Mouse (Mus musculus) embryonic facial prominence, embryonic 11.5 days (tissue): Measurements from ENCODE around the gene Trim67. TPM values are rescaled to one million over a fixed set of nuclear protein-coding genes. Genes with fewer than 3 reads are reported as not detected.

Experiments used
- ATAC-seq: fragments of 200-750 bp; cut with Nextera tagmentation; replicated peaks from 2 replicates; pipeline ENCODE4 v1.8.0; 2017; ENCODE audit warnings: low read depth; ENCODE audit not compliant: insufficient number of reproducible peaks, low FRiP score, low TSS enrichment
- DNase-seq: peaks from one replicate; pipeline ENCODE4 v3.0.0-alpha.2; 2015; ENCODE audit warnings: low spot score
- H3K27ac ChIP-seq: fragments of 300-500 bp; sonication (generic); replicated peaks from 2 replicates; pipeline ENCODE4 v1.5.1; 2014; ENCODE audit warnings: mild to moderate bottlenecking, low read depth, low read length, control low read depth
- H3K27me3 ChIP-seq: fragments of 300-500 bp; sonication (generic); 2 replicates; pipeline ENCODE4 v1.6.1; 2014; ENCODE audit warnings: mild to moderate bottlenecking, low read length, moderate library complexity, mixed read lengths; ENCODE audit not compliant: control insufficient read depth, insufficient read depth
- H3K36me3 ChIP-seq: fragments of 300-500 bp; sonication (generic); replicated peaks from 2 replicates; pipeline ENCODE4 v1.6.1; 2014; ENCODE audit warnings: low read depth, mild to moderate bottlenecking, low read length, moderate library complexity, mixed read lengths; ENCODE audit not compliant: control insufficient read depth, insufficient read depth
- H3K4me1 ChIP-seq: fragments of 300-500 bp; sonication (generic); 2 replicates; pipeline ENCODE4 v1.6.1; 2014; ENCODE audit warnings: low read length, mixed read lengths; ENCODE audit not compliant: control insufficient read depth, insufficient read depth
- H3K4me2 ChIP-seq: fragments of 300-500 bp; sonication (generic); 2 replicates; pipeline ENCODE4 v1.6.1; 2014; ENCODE audit warnings: low read depth, mild to moderate bottlenecking, control low read depth, low read length, moderate library complexity
- H3K4me3 ChIP-seq: fragments of 300-500 bp; sonication (generic); 2 replicates; pipeline ENCODE4 v1.5.1; 2014; ENCODE audit warnings: low read depth, low read length, control low read depth
- H3K9ac ChIP-seq: fragments of 300-500 bp; sonication (generic); replicated peaks from 2 replicates; pipeline ENCODE4 v1.6.1; 2014; ENCODE audit warnings: mild to moderate bottlenecking, control low read depth, low read length
- H3K9me3 ChIP-seq: fragments of 300-500 bp; sonication (generic); replicated peaks from 2 replicates; pipeline ENCODE4 v1.6.1; 2016; ENCODE audit warnings: mild to moderate bottlenecking, low read length, inconsistent platforms, mixed read lengths; ENCODE audit not compliant: control insufficient read depth
- WGBS: fragments of 180-500 bp; shearing (Covaris S2); extraction: QIAGEN DNeasy Blood & Tissue Kit; methylation state at CpG from one replicate; pipeline ENCODE4 v1.1.7; 2014; 5-methylcytosine and 5-hydroxymethylcytosine counted together
- polyA plus RNA-seq: library from polyadenylated mRNA; unstranded; fragments of >200 nt; fragmentation: Nextera tagmentation; extraction: Ambion mirVana; gene quantifications from 2 replicates; pipeline ENCODE4 v1.2.1, GENCODE M21; 2014

Gene Trim67
- polyA plus RNA-seq, 1 experiment from 2014 or later = 1.2 TPM

- DNase-seq (no peak), ATAC-seq (no peak)
- WGBS = 65% methylated on average over 8 of the region's 8 CpGs
- no peak overlapping the region for H3K27ac ChIP-seq
- H3K27me3 ChIP-seq = peaks cover 39% of the 10 kb centered on the region
- no peaks in the 10 kb centered on the region for H3K9me3 ChIP-seq
- H3K4me2 ChIP-seq = no peak overlapping the region
- H3K4me1 ChIP-seq = peaks cover 7% of the 10 kb centered on the region; the same call in 1 of the 2 replicates
- no peak overlapping the region for H3K9ac ChIP-seq
- no peak overlapping the region for H3K4me3 ChIP-seq
- H3K36me3 ChIP-seq = no peaks in the 10 kb centered on the region
Measured at GRCm38 (mm10) chr8:124795781-124796488, 3.0 kb downstream of the Trim67 start.

DNA sequence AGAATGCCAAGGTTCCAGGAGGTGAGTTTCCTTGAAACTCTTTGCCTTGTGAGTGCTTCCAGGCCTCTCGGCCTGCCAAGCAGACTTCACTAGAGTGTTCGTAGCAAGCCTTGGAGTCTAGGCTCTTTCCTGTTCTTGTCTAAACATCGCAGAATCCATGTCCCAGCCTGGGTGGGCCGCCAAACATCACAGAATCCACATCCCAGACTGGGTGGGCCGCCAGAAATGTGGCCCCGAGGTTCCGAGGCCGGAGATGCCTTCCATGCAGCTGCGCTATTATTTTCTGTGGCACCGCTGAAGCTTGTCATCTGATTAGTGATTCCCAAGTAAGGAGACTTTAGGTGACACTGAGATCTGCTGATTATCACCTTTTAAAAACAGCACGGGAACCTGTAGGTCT is 7.7 kb downstream of the Trim67 start:
- Histone ChIP-seq H3K4me3 (no peak overlapping the region), H3K36me3 (no peaks in the 10 kb centered on the region), H3K27ac (no peak overlapping the region), H3K27me3 (peaks cover 6% of the 10 kb centered on the region), H3K4me1 (no peaks in the 10 kb centered on the region), H3K9me3 (no peaks in the 10 kb centered on the region), H3K4me2 (no peak overlapping the region), H3K9ac (no peak overlapping the region)
- no peak for DNase-seq
- no peak for ATAC-seq
- 39% methylated on average over 11 of the region's 11 CpGs for WGBS

DNA sequence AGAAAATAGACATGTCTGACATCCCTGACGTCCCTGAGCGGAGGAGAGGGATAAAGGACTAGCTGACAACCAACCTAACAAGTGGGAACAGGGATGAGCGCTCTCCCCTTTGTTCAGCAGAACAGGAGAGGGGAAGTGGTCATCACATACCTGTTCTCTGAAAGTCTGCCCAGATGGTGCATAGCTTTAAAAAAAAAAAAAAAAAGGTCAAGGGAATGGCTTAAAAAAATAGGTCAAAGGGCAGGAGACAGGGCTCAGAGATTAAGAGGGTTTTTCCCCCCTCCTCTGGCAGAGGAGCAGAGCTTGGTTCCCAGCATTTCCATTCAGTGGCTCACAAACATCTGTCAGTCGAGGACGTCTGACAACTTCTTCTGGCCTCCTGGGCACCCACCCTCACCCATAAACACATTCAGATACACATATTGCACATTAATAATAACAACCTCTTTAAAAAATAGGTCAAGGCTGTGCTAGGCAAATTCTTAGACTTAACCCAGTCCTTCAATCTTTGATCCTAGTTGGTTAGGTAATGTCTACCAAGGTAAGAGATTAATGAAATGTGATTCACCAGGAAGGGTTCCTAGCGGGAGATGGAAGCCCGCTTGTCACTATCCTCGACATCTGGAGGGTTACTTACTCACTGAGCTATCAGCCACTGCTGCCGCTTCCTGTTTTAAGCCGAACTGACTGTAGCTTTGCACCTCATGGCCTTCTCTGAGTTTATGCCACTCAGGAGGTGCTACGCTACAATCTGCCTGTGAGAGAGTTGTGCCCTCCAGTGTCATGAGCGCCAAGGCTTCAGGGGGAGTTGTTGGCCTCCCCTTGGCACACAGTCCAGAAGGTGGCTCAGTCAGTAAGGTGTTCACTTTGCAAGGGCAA is 11.2 kb downstream of the Trim67 start:
- WGBS = 65% methylated on average over 12 of the region's 12 CpGs

DNA sequence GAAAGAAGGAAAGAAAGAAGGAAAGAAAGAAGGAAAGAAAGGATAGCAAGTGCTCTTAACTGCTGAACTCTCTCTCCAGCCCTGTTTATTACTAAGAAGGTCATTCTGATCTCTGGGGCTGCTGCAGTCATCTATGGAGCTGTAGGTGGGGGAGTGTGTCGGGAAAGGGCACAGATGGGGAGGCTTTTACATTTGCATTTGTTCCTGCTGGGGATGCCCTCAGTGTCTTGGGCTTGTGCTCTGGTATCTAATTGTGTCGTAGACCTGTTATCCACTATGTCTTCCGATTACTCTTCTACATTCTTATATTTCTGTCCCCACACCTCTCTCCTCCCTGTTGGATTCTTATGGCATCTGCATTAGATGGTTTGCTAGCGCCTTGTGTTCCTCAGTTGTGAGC is 13.1 kb downstream of the Trim67 start:
- H3K4me3 ChIP-seq = no peak overlapping the region
- H3K9me3 ChIP-seq = no peaks in the 10 kb centered on the region
- H3K36me3 ChIP-seq = no peaks in the 10 kb centered on the region
- no peak for DNase-seq
- H3K9ac ChIP-seq = no peak overlapping the region
- no peaks in the 10 kb centered on the region for H3K27me3 ChIP-seq
- no peak for ATAC-seq
- H3K4me1 ChIP-seq = no peaks in the 10 kb centered on the region
- no peak overlapping the region for H3K27ac ChIP-seq
- H3K4me2 ChIP-seq = no peak overlapping the region
- WGBS = 84% methylated on average over 4 of the region's 4 CpGs

More for the DNA sequence above, 11.2 kb downstream of the Trim67 start:
- Histone ChIP-seq H3K36me3 (no peaks in the 10 kb centered on the region), H3K4me1 (no peaks in the 10 kb centered on the region), H3K4me3 (no peak overlapping the region), H3K27ac (no peak overlapping the region), H3K4me2 (no peak overlapping the region), H3K9me3 (no peaks in the 10 kb centered on the region), H3K9ac (no peak overlapping the region), H3K27me3 (no peaks in the 10 kb centered on the region)
- no peak for ATAC-seq
- no peak for DNase-seq

DNA sequence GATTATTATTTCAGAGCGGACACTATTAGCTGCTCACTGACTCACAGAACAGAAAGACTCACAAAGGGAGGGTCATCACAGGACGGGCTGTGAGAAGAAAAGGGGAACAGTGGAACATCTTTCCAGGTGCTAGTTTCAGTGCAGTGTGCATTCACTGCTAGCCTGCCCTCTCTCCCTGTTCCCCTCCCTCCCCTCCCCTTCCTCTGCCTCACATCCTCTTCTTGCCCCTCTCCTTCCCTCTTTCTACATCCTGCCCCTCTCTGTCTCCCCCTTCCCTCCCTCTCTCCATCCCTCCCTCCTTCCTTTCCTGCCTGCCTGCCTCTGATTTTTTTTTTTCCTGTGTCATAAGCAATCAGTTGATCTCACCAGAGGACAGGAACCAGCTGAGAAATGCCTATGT is 16.5 kb downstream of the Trim67 start:
- DNase-seq = no peak
- 48% methylated on average over 2 of the region's 2 CpGs for WGBS
- H3K4me2 ChIP-seq = no peak overlapping the region
- no peak overlapping the region for H3K9ac ChIP-seq
- ATAC-seq = no peak
- no peaks in the 10 kb centered on the region for H3K36me3 ChIP-seq
- H3K27ac ChIP-seq = no peak overlapping the region
- H3K27me3 ChIP-seq = no peaks in the 10 kb centered on the region
- no peaks in the 10 kb centered on the region for H3K9me3 ChIP-seq
- no peaks in the 10 kb centered on the region for H3K4me1 ChIP-seq
- H3K4me3 ChIP-seq = no peak overlapping the region

- ATAC-seq (no peak), DNase-seq (no peak)
- no peaks in the 10 kb centered on the region for H3K9me3 ChIP-seq
- no peak overlapping the region for H3K27ac ChIP-seq
- 64% methylated on average over 5 of the region's 5 CpGs for WGBS
- no peak overlapping the region for H3K4me2 ChIP-seq
- no peaks in the 10 kb centered on the region for H3K27me3 ChIP-seq
- H3K36me3 ChIP-seq = no peaks in the 10 kb centered on the region
- no peak overlapping the region for H3K4me3 ChIP-seq
- no peak overlapping the region for H3K9ac ChIP-seq
- no peaks in the 10 kb centered on the region for H3K4me1 ChIP-seq
Measured at GRCm38 (mm10) chr8:124810056-124810610, 17.2 kb downstream of the Trim67 start.

- Histone ChIP-seq H3K4me2 (no peak overlapping the region), H3K9me3 (no peaks in the 10 kb centered on the region), H3K36me3 (no peaks in the 10 kb centered on the region), H3K4me1 (no peaks in the 10 kb centered on the region), H3K27ac (no peak overlapping the region), H3K4me3 (no peak overlapping the region), H3K9ac (no peak overlapping the region), H3K27me3 (no peaks in the 10 kb centered on the region)
- DNase-seq (no peak), ATAC-seq (no peak)
- WGBS = 48% methylated on average over 9 of the region's 9 CpGs
Measured at GRCm38 (mm10) chr8:124810689-124811394, 17.9 kb downstream of the Trim67 start.
